Mouse (Mus musculus): ENCODE measurements around the gene Ankrd28.

DNA sequence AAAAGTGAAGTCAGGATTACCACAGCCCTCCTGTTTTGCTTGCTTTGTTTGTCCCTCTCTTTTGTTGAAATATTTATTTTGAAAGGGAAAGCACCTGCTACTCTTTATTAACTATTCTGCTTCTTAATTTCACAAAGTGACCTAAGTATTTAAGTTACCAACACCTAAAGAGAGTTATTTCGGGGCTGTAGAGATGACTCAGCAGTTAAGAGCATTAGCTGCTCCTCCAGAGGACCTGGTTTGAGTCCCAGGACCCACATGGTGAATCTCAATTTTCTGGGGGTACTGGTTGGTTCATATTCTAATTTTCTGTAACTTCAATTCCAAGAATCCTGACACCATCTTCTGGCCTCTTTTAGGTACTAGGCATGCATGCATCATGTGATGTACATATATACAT is 34.9 kb downstream of the Ankrd28 start:
- TF ChIP-seq POLR2A (IDR thresholded peaks at IDR 0.05; ENCODE audit: extremely low read depth, insufficient read depth, low read length) = no peak
- TF ChIP-seq CTCF (IDR thresholded peaks at IDR 0.05; ENCODE audit: extremely low read depth, insufficient read depth, low read length) = no peak
